Mouse (Mus musculus): Measurements from ENCODE around the gene Rhoa. TPM values are rescaled to one million over a fixed set of nuclear protein-coding genes. Genes with fewer than 3 reads are reported as not detected.

Rhoa gene
- polyA plus RNA-seq, 1 experiment from 2014 or later = 448 TPM

DNA sequence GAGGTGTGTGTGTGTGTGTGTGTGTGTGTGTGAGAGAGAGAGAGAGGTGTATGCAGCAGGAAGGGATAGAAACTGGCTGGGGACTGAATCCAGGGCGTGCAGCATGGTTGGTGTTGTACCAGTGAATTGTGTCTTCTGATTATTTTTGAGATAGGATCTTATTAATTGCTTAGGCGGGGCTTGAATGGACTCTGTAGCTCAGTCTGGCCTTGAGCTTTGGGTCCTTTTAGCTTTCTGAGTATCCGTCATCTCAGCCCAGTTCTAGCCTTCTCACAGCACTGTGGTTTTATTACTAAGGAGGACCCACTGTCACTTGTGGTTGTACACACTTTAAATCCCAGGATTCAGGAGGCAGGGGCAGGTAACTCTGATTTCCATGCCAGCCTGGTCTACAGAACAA lies 37.4 kb downstream of the Rhoa start:
- Histone ChIP-seq H3K36me3 (ENCODE audit: insufficient read depth, low read length) (no peaks in the 10 kb centered on the region), H3K4me3 (replicated peaks; ENCODE audit: low read depth, low read length) (no peak overlapping the region), H3K4me2 (ENCODE audit: low read length) (no peak overlapping the region), H3K27ac (peak overlapping the region; percentile 98; the same call in 1 of the 2 replicates), H3K27me3 (ENCODE audit: insufficient read depth, low read length) (no peaks in the 10 kb centered on the region), H3K9ac (ENCODE audit: low read depth, low read length) (no peak overlapping the region), H3K9me3 (replicated peaks; ENCODE audit: low read length) (no peaks in the 10 kb centered on the region), H3K4me1 (replicated peaks; ENCODE audit: insufficient read depth, low read length) (peaks cover 21% of the 10 kb centered on the region)
- TF ChIP-seq CTCF (IDR thresholded peaks at IDR 0.05; ENCODE audit: low read depth) = no peak
- ATAC-seq (replicated peaks; ENCODE audit: low FRiP score, low read depth) (no peak), DNase-seq (ENCODE audit: low spot score) (no peak)
- WGBS = 79% methylated on average over 3 of the region's 3 CpGs

DNA sequence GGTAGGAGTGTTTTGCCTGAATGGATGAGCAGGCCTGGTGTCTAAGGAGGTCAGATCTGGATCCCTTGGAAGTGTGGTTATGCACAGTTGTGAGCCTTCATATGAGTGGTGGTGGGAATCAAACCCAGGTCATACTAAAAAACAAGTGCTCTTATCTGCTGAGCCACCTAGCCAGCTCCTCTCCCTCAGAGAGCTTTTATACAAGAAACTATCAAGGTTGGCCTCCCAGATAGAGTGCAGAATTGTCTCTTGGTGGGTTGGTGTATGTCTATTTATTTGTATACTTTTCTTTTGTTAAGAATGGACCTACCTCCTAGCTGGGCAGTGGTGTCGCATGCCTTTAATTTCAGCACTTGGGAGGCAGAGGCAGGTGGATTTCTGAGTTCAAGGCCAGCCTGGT lies 37.9 kb downstream of the Rhoa start:
- TF ChIP-seq CTCF (IDR thresholded peaks at IDR 0.05; ENCODE audit: low read depth) = no peak
- DNase-seq (ENCODE audit: low spot score) = no peak
- Histone ChIP-seq H3K27ac (0 out of 2 replicates have a peak overlapping the region, but pooled peaks have one; percentile 98), H3K4me2 (ENCODE audit: low read length) (no peak overlapping the region), H3K27me3 (ENCODE audit: insufficient read depth, low read length) (no peaks in the 10 kb centered on the region), H3K9ac (ENCODE audit: low read depth, low read length) (no peak overlapping the region), H3K4me1 (replicated peaks; ENCODE audit: insufficient read depth, low read length) (peaks cover 21% of the 10 kb centered on the region), H3K4me3 (replicated peaks; ENCODE audit: low read depth, low read length) (no peak overlapping the region), H3K36me3 (ENCODE audit: insufficient read depth, low read length) (no peaks in the 10 kb centered on the region), H3K9me3 (replicated peaks; ENCODE audit: low read length) (no peaks in the 10 kb centered on the region)
- 100% methylated on average over 1 of the region's 1 CpGs for WGBS
- ATAC-seq (replicated peaks; ENCODE audit: low FRiP score, low read depth) = no peak

DNA sequence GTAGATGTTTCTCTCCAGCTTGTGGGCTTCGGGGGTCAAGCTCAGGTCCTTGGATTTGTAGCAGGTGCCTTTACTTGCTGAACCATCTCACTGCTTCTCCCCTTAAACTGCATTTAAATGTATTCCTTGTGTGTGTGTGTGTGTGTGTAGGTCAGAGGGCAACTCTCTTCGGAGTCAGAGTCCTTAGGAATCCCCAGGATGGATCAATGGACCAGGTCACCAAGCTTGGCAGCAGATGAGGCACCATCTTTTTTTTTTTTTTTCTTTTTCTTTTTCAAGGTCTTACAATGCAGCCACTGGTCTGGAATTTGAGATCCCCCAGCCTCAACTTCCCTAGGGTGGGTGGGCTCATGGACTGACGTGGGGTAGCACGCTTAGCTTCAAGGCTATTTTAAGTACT lies 38.5 kb downstream of the Rhoa start:
- no peak for DNase-seq (ENCODE audit: low spot score)
- 91% methylated on average over 4 of the region's 4 CpGs for WGBS

DNA sequence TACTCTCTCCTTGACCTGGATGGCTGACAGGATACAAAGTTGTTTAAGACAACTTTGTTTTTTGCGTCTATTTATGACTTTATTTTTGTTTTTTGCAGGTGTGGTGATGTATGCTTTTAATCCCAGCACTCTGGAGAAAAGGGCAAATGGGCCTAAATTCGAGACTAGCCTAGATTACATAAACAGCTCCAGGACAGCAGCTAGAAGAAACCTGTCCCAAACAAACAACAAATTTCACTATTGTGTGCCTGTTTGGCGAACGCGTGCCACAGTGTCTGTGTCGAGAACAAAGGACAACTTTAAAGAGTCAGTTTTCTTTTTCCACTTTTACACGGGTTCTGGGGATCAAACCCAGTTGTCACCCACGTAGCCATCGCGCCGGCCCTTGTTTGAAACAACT lies 41.1 kb downstream of the Rhoa start:
- DNase-seq (ENCODE audit: low spot score) (peak; percentile 28), ATAC-seq (replicated peaks; ENCODE audit: low FRiP score, low read depth) (no peak)

More for the DNA sequence above, 38.5 kb downstream of the Rhoa start:
- Histone ChIP-seq H3K9me3 (replicated peaks; ENCODE audit: low read length) (no peaks in the 10 kb centered on the region), H3K36me3 (ENCODE audit: insufficient read depth, low read length) (no peaks in the 10 kb centered on the region), H3K4me2 (ENCODE audit: low read length) (no peak overlapping the region), H3K27me3 (ENCODE audit: insufficient read depth, low read length) (no peaks in the 10 kb centered on the region), H3K9ac (ENCODE audit: low read depth, low read length) (no peak overlapping the region), H3K27ac (no peak overlapping the region), H3K4me1 (replicated peaks; ENCODE audit: insufficient read depth, low read length) (peaks cover 21% of the 10 kb centered on the region), H3K4me3 (replicated peaks; ENCODE audit: low read depth, low read length) (no peak overlapping the region)
- TF ChIP-seq CTCF (IDR thresholded peaks at IDR 0.05; ENCODE audit: low read depth) = no peak
- no peak for ATAC-seq (replicated peaks; ENCODE audit: low FRiP score, low read depth)

DNA sequence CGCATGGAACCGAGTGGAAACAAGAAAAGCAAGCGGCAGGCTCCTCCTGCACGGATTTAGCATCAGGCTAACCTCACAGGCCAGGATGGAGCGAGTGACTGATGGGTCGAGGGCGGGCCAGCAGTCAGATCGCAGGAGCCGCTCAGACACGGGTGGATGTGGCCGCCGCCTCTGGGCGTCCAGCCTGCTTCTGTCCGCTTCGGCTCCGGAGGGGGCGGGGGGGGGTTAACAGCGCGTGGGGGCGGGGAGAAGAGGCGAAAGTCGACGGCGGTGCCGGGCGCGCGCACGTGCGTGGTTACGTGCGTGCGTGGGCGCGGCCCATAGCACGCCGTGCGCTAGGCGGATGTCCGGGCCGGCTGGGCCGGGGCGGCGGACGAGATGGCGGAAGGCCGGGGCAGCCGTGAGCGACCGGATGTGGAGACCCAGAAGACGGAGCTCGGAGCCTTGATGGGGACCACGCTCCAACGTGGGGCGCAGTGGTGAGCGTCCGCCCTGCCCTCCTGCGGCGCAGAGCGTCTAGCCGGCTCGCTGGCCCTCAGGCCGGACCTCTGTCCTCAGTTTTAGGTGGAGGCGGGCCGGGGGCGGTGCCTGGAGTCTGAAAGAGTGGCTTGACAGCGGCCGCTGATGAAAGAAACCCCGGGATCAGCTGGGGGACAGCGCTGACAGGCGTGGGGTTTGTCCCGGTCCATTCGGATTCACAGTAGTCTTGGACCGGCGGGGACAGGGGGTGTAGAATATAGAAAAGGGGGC lies 41.8 kb downstream of the Rhoa start, which contains the start of gene Usp4:
Usp4 (plus strand) TSS at position 314 of the 750 bp plus-strand sequence.
- H3K27me3 ChIP-seq (ENCODE audit: insufficient read depth, low read length) = no peaks in the 10 kb centered on the region
- TF ChIP-seq CTCF (IDR thresholded peaks at IDR 0.05; ENCODE audit: low read depth) = no peak; the same call in 1 of the 2 replicates
- H3K9me3 ChIP-seq (replicated peaks; ENCODE audit: low read length) = no peaks in the 10 kb centered on the region
- under 1% methylated on average over 57 of the region's 75 CpGs for WGBS
- peaks cover 18% of the 10 kb centered on the region for H3K36me3 ChIP-seq (ENCODE audit: insufficient read depth, low read length)
- H3K4me3 ChIP-seq (replicated peaks; ENCODE audit: low read depth, low read length) = peak within 1 kb of the TSS; percentile 70
- H3K4me1 ChIP-seq (replicated peaks; ENCODE audit: insufficient read depth, low read length) = 0 out of 2 replicates have a peak, but pooled peaks cover 2% of the 10 kb centered on the region
- H3K4me2 ChIP-seq (ENCODE audit: low read length) = peak within 1 kb of the TSS; percentile 65
- H3K27ac ChIP-seq = peak within 1 kb of the TSS; percentile 97
- DNase-seq (ENCODE audit: low spot score) (peak; percentile 96), ATAC-seq (replicated peaks; ENCODE audit: low FRiP score, low read depth) (peak; percentile 93)
- peak within 1 kb of the TSS; percentile 71 for H3K9ac ChIP-seq (ENCODE audit: low read depth, low read length)

More for the DNA sequence above, 41.1 kb downstream of the Rhoa start:
- Histone ChIP-seq H3K36me3 (ENCODE audit: insufficient read depth, low read length) (peaks cover 11% of the 10 kb centered on the region; the same call in 1 of the 2 replicates), H3K9me3 (replicated peaks; ENCODE audit: low read length) (no peaks in the 10 kb centered on the region), H3K4me1 (replicated peaks; ENCODE audit: insufficient read depth, low read length) (peaks cover 9% of the 10 kb centered on the region; the same call in 1 of the 2 replicates), H3K4me2 (ENCODE audit: low read length) (peak overlapping the region; percentile 65), H3K27me3 (ENCODE audit: insufficient read depth, low read length) (no peaks in the 10 kb centered on the region), H3K27ac (peak overlapping the region; percentile 97), H3K9ac (ENCODE audit: low read depth, low read length) (peak overlapping the region; percentile 71), H3K4me3 (replicated peaks; ENCODE audit: low read depth, low read length) (peak overlapping the region; percentile 70)
- 4% methylated on average over 11 of the region's 11 CpGs for WGBS
- no peak for TF ChIP-seq CTCF (IDR thresholded peaks at IDR 0.05; ENCODE audit: low read depth)

DNA sequence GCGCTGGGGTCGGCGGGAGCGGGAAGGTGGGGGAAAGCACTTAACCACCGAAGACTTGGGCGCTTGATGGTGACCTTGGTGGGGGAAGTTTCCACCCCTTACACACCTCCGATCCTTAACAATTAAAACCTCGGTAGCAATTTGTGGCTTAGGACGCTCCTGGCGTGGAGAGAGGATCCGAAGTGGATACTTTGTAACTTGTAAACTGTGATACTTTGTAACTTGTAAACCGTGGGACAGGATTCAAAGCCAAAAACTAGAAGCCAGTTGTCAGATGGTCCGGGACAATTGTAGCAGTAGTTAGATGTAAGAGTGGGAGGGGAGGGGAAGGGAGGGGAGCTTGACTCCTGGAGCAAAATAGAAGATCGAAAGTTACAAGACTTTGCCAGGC lies 42.4 kb downstream of the Rhoa start:
- Histone ChIP-seq H3K4me1 (replicated peaks; ENCODE audit: insufficient read depth, low read length) (no peaks in the 10 kb centered on the region), H3K4me3 (replicated peaks; ENCODE audit: low read depth, low read length) (peak overlapping the region; percentile 70), H3K27ac (peak overlapping the region; percentile 97), H3K4me2 (ENCODE audit: low read length) (peak overlapping the region; percentile 65), H3K27me3 (ENCODE audit: insufficient read depth, low read length) (no peaks in the 10 kb centered on the region), H3K9ac (ENCODE audit: low read depth, low read length) (peak overlapping the region; percentile 71), H3K9me3 (replicated peaks; ENCODE audit: low read length) (no peaks in the 10 kb centered on the region), H3K36me3 (ENCODE audit: insufficient read depth, low read length) (peaks cover 24% of the 10 kb centered on the region)
- no peak for TF ChIP-seq CTCF (IDR thresholded peaks at IDR 0.05; ENCODE audit: low read depth)
- ATAC-seq (replicated peaks; ENCODE audit: low FRiP score, low read depth) = no peak; the same call in 1 of the 2 replicates
- WGBS = 2% methylated on average over 14 of the region's 14 CpGs
- DNase-seq (ENCODE audit: low spot score) = no peak
